Mouse (Mus musculus) regulatory T cell (primary cell): ENCODE measurements around the gene Ldhb.
"Not testable (repeated sequence)": the region's sequence is repeated elsewhere in the genome, so short reads cannot be mapped to it uniquely, and the experiment has no call there.

ENCODE experiments used
- in situ Hi-C: fragments of 300-600 bp; cut with MboI, MseI; formaldehyde crosslinking; loops from one replicate; pipeline ENCODE4 v1.15.1; 2025; ENCODE audit warnings: high pct_unique_total_duplicates

Ldhb gene

DNA sequence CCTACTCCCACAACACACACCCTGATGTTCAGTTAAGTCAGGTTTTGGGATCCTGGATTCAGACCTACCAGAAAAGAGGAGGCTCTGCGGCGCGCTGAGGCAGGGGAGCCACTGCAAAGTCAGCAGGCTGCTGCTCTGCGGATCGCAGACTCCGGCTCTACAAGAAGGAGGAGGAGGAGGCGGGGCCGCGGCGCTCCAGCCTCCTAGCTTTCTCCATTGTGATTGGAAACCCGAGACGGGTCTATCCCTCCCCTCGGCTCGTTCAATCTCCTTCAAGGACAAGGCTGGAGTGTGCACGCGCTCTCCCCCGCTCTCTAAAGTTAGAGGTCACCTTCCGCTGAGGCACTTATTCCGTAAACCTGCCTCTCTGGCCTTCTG is at the start of gene Ldhb:
TSS of gene Ldhb (minus strand) at position 173 of the 378 bp plus-strand sequence.
- in situ Hi-C loops, result no loop called here

DNA sequence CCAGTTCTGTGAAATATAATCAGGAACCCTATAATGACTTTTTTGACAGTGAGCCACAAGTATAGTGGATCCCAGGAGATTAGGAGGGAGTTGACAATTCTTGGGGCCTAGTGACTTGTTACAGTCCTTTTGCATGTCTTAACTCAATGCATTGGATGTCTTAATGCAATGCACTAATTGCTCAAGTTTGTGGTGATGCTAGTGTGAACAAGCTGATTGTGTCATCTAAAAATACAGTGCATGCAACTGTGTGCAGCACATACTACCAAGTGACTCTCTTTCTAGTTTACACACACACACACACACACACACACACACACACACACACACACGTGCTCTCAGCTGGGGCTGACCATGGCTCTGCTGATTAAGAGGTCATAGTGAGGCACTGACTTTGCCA is 48.2 kb upstream of the Ldhb start:
- in situ Hi-C loops, result no loop called here

DNA sequence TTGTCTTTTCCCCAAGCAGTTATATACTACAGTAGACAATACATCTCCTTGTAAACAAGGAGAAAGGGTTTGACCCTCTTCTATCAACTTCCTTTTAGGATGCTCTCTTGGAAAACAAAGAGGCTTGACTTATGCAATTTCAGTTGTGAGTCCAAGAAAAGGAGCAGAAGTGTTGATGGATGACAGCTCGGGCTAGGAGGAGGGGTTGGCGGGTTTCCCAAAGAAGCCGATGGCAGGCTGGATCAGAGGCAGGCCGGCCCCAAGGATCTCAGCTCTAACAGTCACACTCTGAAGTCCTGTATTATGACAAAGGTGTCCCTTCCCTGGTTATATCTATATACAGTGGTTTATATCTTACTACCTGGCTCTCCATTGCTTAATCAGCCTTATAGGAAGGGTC is 43.7 kb upstream of the Ldhb start:
- in situ Hi-C loops, result no loop called here

DNA sequence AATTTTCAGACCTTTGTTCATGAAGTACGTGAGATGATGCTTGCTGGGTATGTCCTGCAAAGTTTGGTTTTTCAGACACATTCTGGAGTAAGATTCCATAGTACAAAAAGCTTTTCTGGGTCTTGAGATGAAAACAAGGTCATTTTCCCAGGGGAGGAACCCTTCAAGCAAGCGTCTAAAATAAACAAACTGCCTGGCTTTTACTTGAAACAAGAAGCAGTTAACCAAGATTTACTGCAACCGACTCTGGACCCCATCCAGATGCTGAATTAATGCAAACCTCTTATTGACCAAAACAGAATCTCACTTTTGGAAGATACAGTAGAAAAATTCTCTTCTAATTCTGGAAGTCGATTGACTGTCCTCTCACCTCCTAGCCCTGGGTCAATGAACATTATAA is 43.1 kb upstream of the Ldhb start:
- in situ Hi-C loops, result no loop called here

DNA sequence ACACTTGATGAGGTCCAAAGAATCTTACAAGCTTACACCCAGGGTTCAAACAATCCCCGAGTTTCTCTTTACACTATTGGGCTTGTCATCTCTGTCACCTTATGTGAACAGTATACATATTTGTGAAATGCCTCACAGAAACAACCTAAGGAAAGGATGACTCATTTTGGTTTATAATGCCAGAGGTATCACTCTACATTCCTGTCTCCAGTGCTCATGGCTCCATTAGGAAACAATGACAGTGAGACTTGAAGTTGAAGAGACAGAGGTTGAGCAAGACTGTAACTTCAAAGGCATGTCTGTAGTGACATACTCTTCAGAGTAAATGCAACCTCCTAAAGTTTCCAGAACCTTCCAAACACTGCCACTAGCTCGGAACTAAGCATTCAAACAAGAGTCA is 40.6 kb upstream of the Ldhb start:
- in situ Hi-C loops, result no loop called here

DNA sequence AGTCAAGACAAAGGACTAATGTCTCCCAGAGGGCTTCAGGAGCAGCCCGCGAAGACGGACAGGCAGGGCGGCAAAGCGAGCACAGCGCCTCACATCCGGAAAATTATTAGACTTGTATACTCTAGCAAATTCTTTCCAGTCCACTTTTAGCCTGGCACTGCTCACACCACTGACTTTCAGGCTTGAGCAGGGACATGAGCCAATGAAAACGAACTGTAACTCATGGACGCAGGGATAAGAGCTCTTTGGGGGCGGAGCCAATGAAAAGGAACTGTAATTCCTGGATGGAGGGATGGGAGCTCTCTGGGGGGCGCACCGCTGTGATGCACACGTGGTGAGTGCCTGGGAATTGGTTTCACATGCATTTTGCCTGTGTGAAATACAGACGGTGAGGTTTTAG is 37.4 kb upstream of the Ldhb start:
- in situ Hi-C loops, result no loop called here

DNA sequence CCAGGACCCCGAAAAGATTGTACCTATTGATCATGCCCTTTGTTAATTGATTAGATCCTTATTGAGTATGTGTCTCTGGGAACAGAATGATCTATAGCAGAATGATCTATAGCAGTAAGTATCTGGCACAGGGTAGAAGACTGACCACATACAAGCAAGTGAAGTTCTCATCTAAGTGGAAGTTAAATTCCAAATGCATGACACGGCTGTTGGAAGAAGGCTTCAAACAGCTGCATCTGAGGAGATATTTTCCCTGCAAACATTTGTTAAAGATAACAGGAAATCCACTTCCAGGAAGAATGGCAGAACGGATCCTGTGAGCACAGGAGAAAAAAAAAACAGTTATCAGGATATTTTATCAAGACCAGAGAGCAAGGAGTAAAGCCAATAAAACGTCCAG is 35.9 kb upstream of the Ldhb start:
- in situ Hi-C loops, result no loop called here

DNA sequence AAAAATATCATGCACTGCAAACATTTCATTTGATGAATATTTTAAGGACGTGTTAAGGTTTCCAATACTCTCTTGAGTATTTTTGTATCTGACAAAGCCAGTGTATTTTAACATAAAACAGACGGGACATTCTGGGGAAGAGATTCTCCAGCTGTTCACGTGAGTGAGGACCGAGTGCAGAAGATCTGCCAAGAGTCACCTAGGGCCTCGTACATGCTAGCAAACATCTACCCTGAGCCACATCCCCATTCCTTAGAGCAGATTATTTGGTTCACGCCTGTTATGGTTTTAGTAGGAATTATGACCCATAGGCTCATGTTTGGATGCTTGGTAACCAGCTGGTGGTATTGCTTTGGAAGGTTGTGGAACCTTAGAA is 35.0 kb upstream of the Ldhb start:
- in situ Hi-C loops, result no loop called here

DNA sequence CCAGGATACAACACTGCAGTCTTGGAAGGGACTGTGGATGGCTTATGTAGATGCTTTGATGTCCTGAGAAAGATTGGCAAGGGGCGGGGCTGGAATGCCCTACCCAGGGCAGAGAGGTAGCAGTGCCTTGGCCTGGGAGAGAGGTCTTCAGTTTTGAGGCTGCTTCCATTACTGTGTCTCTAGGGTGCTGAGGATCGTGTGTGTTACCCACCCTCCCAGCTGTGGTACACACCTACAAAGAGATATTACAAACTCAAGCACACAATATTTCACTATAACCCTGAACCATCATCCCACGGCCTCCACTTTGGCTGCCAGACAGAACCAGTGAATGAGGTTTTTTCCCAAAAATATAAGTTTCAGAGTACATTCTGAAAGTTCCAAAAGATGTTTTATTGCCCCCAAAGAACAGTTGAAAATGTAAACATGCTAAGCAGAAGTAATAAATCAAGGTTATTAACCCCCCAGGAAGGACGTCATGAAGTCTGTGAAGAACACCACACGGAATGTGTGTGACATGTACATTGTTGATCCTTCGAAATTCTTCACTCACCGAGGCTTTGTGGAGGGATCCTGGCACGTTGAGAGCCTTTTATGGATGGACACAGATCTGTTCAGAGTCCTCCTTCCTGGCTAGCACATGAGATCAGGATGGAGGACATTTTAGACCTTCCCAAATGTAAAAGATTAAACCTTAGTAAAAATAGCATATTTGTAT is 34.5 kb upstream of the Ldhb start:
- in situ Hi-C loops, result no loop called here

DNA sequence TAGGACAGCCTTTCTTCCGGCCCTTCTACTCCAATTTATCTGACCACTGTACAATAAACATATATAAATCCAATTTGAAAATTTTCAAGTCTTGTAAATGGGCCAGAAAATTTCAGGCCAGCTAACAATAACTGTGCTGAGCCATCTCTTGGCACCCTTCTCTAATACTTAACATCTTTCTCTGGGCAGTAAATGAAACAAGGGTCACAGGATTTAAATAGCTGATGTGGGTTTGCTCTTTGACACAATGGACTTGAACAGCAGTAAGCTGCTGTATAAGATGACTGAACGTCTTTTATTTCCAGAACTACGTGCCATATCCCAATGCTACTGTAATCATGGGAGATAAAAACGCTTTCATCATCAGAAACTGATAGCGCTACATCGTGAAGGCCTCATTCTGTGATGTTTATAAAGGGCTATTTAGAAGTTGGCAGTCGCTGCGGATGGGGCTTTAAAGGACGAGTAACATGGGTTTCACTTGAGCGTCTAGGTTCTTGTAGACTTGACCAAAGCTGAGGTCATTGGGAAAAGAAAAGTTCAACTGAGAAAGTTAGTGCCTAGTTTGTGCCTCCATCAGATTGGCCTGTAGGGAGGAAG is 32.9 kb upstream of the Ldhb start:
- in situ Hi-C loops, result no loop called here

DNA sequence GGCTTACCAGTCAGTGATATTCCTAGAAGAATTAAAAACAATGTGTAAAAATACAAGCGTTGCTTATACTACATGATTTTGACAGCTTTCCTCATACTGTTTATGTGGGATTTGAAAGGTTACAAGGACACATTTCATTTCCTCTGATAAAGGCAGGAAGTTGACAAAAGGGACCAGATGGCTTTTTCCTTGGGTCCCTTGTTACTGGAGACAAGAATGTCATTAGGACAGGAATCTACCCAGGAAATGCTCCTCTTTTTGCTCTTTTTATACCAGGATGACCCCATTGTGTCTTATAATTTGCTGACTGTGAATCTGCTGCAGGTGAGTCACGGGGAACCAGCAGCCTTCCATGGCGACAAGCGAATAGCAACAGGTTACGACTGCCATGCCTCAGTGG is 32.4 kb upstream of the Ldhb start:
- in situ Hi-C loops, result no loop called here

DNA sequence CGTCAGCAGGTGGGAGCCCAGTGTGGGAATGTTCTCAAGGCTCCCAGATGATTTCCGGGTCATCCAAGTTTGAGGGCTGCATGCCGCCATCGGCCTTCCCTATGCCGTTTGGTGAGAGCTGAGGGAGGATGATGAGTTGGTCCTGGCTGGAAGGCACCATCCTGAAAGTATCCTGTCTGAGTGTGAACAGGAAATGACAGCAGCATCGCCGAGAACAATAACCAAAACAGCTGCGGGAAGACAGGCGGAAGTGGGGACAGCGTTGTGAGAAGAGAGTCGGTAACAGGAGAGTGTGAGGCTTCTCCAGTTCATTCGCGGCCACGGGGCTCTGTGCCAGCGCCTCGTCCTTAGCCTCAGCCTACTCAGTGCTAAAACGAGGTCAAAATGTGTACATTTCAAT is 30.7 kb upstream of the Ldhb start:
- in situ Hi-C loops, result no loop called here

DNA sequence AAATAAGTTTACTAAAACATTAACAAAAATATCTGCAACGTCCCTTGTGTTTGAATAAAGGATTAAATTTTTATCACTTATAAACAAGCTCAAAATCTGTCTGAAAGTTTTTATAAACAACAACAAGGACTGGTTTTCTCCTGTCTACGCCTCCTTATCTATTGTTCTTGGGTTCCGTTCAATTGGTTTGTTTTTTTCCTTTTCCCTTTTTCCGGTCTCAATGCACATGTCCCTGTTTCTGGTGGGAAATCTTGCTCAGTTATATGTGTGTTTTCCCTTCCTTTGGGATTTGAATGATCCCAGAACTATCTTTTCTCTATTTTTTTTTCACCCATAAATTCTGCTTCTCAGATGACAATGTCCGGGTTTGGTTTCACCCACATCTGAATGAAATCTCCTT is 25.7 kb upstream of the Ldhb start:
- in situ Hi-C loops, result no loop called here

DNA sequence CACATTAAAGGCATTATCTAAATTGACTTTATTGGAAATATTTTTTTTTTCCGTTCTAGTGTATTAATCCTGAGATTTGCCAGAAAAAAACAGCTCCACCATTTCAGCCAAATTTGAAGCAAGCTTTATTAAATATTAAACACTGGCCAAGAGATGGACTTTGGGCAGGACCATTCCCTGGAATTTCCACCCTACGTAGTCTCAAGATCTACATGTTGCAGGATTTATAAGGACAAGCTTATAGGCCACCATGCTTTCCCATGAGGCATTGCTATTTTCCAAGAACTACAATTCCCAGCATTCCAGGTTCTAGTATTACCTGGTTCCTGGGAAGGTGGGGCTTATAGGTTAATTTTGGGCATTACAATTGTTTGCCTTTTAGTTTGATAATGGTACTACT is 24.9 kb upstream of the Ldhb start:
- in situ Hi-C loops, result no loop called here

DNA sequence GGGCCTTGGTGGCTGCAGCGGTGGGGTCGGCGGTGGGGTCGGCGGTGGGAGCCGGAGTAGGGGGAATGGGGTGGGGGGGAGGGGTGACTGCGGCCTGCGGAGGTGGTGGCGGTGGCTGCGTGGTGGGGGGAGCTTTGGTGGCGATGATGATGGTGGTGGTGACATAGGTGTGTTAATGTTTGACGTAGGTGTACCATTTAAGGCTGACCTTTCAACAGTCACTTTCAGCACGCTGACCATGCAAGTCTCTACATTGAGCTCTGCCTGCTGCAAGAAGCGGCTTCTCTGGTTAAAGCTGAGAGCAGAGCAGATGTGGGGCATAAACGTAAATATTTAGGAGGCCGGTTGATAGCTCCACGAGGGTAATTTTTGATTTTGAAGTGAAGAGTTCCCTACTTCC is 24.4 kb upstream of the Ldhb start:
- in situ Hi-C loops, result no loop called here

DNA sequence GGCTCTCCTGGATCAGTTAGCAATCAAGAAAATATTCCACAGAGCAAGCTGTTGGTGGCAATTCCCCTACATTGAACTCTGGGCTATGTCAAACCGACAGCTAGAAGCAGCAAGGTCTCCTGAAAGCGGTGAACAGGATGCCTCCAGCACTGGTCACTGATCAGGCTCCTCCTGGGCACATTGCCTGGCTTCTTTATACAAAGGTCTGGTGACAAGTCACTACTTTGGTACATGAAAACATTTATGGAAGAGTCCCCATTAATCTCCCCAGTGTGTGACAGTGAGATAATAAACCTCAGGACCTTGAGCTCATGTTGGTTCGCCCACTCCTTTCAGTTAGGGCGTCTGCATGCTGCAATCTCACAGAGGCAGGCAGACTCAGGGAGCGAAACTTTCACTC is 22.6 kb upstream of the Ldhb start:
- in situ Hi-C loops, result no loop called here

DNA sequence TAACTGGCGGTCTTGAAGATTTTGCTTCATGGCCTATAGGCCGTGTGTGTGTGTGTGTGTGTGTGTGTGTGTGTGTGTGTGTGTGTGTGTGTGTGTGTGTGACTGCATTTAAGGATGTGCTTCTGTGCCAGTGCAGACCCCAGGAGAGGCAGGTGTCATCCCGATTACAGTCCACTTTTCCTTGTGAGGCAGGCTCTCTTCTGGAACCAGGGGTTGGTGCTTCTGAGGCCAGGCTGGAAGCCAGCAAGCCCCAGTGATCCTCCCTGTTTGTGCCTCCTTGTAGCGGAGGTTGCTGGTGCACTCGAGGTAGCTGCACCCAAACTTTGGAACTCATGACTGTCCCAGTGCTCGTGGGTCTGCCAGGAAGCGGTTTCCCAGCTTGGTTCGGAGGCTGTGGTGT is 21.9 kb upstream of the Ldhb start:
- in situ Hi-C loops, result loop anchor here (5.0 to 10.0 kb wide), 2 partner anchors 125 to 203 kb away; no protein-coding TSS in a partner anchor

DNA sequence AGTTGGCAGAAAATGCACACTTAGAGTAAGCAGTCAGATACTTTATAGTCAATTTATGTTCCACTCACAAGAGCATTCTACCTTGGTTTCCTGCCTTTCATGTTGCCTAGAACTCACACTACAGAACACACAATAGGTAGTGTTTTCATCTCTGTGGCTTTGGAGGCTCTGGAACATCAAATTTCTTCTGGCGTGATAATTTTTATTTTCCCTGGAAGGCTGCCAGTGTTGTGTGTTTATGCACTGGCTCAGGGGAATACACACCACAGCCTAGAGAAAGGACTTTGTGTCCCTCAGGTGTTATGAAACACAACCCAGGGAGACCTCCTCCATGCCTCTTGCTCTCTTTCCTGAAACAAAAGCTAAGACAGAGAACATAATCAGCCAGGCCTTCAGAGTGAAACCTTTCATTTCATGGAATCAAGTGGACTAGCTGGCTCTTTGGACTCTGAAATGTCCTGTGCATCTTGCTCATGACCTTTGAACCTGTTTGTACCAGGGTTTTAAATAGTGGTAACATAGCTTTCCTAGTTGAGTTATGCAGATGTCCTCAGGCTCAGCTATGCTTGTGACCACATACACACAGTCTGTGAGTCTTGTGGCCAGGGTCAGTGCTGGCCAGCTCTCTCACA is 20.3 kb upstream of the Ldhb start:
- in situ Hi-C loops, result loop anchor here (5.0 to 10.0 kb wide), 2 partner anchors 127 to 204 kb away; no protein-coding TSS in a partner anchor

DNA sequence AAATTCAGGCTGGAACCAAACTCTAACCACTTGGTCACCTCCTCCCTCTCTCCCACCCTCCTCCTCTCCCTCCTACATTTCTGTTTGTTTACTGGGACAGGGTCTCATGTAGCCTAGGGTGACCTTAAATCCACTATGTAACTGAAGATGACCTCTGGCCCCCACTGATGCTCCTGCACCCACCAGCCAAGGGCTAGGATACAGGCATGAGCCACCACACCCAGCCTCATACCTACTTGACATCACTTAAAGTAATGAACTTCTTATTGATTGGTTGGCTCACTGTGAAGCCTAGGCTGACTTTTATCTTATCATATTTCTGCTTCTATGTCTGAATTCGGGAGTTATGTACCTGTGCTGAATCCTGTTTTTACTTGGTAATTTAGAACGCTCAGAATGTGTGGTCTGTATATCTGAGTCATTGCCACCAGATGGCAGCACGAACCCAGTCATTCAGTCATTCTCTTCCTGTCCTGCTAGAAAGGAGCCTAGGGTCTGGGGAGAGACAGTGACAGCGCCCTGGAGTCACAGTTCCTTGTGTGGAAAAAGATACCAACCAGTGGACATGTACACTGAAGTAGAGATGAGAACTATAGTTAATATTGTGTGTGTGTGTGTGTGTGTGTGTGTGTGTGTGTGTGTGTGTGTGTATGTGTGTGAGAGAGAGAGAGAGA is 17.0 kb upstream of the Ldhb start:
- in situ Hi-C loops, result loop anchor here (5.0 to 10.0 kb wide), 2 partner anchors 130 to 208 kb away; no protein-coding TSS in a partner anchor

DNA sequence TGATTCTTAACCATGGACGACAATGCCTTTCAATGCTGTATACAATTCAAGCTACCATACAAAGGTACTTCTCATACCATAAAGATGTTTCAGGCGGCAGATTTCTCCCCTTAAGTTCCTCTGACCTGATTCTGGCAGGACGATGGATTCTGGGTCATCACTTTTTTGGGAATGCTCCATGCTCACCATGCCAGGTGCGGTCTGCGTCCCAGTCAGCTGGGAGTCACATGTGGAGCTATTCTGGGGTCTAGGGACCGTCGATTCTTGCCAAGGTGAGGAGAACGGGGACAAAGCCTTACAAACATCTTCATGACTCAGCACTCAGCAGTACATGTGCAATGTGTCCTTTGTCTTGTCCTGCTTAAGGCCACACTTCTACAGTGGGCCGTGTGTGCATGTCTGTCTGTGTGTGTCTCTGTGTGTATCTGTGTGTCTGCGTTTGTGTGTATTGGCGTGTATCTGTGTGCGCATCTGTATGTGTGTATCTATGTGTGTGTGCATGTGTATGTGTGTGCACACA is 13.9 kb upstream of the Ldhb start:
- in situ Hi-C loops, result loop anchor here (10.0 kb wide), 1 partner anchor 133 kb away; no protein-coding TSS in a partner anchor

DNA sequence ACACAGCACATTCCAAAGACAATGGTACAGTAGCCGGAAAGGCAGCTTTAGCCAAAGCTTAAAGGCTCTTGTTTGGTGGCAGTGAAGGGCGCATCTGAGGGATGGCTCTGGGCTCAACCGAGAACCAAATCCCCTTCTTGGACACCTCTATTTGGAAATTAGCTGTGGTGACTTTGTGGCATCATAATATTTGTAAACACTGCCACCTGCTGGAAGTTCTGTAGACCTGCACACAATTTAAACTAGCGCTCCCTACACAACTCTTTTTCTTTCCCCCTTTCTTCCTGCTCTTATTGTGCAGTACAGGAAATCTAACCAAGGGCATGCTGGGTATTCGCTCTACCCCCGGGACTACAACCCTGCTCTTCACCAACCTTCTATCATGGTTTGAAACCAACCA is 11.4 kb upstream of the Ldhb start:
- in situ Hi-C loops, result no loop called here

DNA sequence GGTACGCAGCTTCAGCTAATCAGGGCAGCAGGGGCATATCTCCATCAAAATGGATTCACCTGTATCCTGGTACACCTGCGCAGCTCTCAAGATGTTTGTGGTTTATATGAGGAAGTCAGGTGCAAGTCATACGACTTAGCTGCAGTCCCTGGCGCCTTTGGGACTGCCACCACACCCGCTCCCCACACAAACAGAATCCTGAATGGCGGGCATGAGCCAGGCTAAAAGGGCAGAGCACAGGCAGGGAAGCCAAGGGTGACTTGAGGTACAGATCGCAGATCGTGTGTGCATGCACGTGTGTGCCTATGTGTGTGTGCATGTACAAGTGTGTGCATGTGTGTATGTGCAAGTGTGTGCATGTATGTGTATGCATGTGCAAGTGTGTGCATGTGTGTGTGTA is 7.6 kb upstream of the Ldhb start:
- in situ Hi-C loops, result not testable (repeated sequence)
